Mouse (Mus musculus): ENCODE results near the gene Crip1.
"Not testable (repeated sequence)": the region's sequence is repeated elsewhere in the genome, so short reads cannot be mapped to it uniquely, and the experiment has no call there.

Gene Crip1

GRCm38 (mm10) chr12:113185442-113186291 lies 39.6 kb downstream of the Crip1 start, which contains the start of gene Tmem121:
TSS of gene Tmem121 (plus strand) at chr12:113185930.
- DNase-seq (ENCODE audit: low spot score): peak; percentile 65

- DNase-seq (ENCODE audit: low spot score): no peak
Observed at GRCm38 (mm10) chr12:113186326-113187010, 40.4 kb downstream of the Crip1 start.

DNA sequence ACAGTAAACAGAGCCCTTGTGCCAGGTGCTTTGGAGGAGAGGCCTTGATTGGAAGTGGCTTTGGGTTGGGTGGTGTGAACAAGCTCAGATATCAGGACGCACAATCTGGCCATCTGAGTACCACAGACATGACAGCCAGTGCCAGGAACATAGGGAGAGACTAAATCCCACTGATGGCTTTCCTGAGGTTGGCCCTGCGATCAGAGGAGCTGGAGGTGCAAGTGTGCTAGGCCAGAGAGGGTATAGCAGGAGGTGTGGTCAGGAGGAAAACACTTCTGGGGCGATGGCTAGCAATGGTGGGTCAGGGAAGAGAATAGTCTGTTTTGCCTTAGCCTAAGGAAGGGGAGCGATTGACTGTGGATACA lies 40.9 kb downstream of the Crip1 start:
- peak; percentile 3 for DNase-seq (ENCODE audit: low spot score)

DNA sequence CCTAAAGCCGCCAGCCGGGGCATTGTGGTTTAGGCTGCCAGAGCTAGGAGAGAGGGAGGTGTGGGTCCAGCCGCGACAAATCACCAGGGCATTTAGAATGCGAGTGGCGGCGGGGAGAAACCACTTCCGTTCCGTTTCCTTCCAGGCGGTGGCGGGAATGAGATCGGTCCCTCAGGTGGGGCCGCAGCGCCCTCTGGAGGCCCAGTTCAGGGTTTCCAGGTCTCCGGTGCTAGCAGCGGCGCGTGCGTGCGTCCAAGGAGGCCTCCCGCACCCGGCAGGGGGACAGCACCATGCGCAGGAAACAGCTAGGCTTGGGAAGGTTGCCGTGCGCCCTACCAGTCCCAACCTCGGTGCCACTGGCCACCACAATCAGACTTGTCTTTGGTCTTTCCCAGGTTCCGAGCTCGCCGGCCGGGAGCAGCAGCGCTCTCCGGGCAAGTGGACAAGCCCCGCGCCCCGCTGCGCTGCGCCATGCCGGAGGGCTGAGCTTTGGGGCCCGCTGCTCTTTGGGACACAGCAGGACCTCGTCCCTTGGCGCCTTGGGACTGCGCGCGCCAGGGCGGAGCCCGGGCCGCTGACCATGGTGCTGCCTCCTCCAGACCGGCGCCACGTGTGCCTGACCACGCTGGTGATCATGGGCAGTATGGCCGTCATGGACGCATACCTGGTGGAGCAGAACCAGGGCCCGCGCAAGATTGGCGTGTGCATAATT lies 41.6 kb downstream of the Crip1 start:
- peak; percentile 93 for DNase-seq (ENCODE audit: low spot score)

GRCm38 (mm10) chr12:113188349-113189055 lies 42.4 kb downstream of the Crip1 start:
- DNase-seq (ENCODE audit: low spot score): no peak

DNA sequence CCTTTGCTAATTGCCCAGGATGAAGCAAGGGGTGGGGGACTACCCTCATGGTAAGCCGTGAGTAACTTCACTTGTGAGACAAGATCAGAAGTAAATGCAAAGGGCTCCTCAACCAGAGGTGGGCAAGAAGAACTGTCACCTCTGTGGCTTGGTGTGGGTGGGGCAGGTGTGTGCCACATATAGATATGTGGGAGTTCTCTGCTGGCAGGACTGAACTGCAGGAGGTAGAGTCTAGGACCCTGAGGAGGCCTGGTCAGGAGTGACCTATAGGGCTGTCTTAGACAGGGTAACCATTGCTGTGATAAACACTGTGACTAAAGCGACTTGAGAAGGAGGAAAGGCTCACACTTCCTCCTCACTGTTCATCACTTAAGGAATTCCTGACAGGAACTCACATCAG lies 47.3 kb downstream of the Crip1 start:
- no peak for DNase-seq (ENCODE audit: low spot score)

DNA sequence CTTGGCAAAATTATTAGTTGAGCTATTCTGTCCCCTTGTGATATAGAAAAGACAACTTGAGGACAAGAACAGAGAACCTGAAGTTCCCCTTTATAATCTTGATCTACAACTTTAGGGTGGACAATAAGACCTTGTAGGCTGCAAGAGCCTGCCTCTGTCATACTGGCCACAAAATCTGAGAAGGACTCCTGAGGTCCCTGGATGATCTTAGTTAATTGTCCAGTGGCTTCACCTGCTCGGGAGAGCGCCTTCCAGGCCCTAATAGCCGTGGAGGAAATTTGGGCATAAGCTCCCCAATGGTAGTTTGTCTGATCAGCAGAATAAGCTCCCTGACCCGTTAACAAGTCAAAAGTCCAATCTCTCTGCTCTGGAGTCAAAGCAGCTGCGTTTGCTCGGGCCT lies 53.0 kb downstream of the Crip1 start:
- DNase-seq (ENCODE audit: low spot score): not testable (repeated sequence)

GRCm38 (mm10) chr12:113201301-113201700 lies 55.2 kb downstream of the Crip1 start:
- no peak for DNase-seq (ENCODE audit: low spot score)

- no peak for DNase-seq (ENCODE audit: low spot score)
Observed at GRCm38 (mm10) chr12:113202008-113202407, 55.9 kb downstream of the Crip1 start.

Measured in embryo, embryonic 10.5 days (tissue).